Mouse (Mus musculus): ENCODE results near the gene Scrn1.

DNA sequence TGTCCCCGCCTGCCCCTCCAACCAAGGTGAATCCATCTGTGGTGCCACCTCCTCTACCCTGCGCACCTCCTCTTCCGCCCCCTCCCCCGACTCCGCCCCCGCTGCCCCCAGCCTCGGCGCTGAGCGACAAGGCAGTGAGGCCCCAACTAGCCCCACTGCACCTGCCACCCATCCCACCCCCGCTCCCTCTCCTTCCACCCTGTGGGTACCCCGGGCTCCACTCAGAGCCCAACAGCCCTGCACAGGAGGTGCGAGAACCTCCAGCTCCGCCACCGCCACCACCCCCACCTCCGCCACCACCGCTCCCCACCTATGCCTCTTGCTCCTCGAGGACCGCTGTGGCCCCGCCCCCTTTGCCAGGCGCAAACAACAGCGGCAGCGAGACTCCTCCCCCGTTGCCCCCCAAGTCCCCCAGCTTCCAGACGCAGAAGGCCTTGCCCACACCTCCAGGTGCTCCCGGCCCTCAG lies 80.8 kb downstream of the Scrn1 start:
- TF ChIP-seq POLR2A (IDR thresholded peaks at IDR 0.05; ENCODE audit: borderline replicate concordance, control insufficient read depth, low read depth, low read length) (no peak), CTCF (IDR thresholded peaks at IDR 0.05; ENCODE audit: control insufficient read depth, insufficient read depth, low read length) (no peak)

Measured in bone marrow, adult 2 months (tissue).